10 mouse cellular contexts compared by ENCODE assay signal in genomic region chr11:109678291-109678690, GRCm38 (mm10). TPM values are rescaled to one million over a fixed set of nuclear protein-coding genes. Genes with fewer than 3 reads are reported as not detected.
"Had no signal": no experiment of that assay in that cellular context is flagged by ENCODE, and none has a peak within 500 bp of the region (broad histone marks: within the 10 kb centered on the region; RNA-seq: fewer than 3 reads in every experiment).

No protein-coding gene starts in this region.

- DNase-seq: kidney, adult 18-20 months; kidney, postnatal 10 days; lung, adult 2 months; right cerebral cortex, postnatal 4 days; spleen, adult 18-20 months; thymus, adult 18-20 months; thymus, postnatal 14 days had no signal

- ATAC-seq: lung, postnatal 0 days; midbrain, embryonic 16.5 days had no signal

RNA-seq across cellular contexts. Expression of gene Fam20a, which starts 43.8 kb away (rescaled TPM):
- polyA plus RNA-seq: macrophage had no signal
